Mouse (Mus musculus) right cerebral cortex, postnatal 14 days (tissue): ENCODE data around the gene Mtmr3.

Experiments
- DNase-seq: peaks from one replicate; pipeline ENCODE4 v3.0.0; 2022

The Mtmr3 gene

DNA sequence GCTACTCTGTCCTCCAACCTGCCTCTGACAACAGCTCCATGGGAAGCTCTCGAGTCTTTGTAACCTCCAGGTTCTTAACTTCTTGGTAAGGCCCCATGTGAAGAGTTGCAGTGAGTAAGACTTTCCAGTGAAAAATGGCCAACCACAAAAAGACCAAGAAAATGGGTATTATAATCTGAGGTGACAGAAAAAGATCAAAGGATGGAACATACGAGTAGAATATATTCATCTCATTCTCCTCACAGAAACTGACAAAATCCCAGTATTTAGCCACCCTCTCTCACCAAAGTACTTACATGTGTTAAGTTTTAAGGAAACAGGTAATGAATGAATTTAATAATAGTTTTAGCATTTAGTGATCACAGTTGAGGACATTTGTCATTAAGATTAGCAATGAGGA lies 88.2 kb downstream of the Mtmr3 start:
- DNase-seq, result no peak

DNA sequence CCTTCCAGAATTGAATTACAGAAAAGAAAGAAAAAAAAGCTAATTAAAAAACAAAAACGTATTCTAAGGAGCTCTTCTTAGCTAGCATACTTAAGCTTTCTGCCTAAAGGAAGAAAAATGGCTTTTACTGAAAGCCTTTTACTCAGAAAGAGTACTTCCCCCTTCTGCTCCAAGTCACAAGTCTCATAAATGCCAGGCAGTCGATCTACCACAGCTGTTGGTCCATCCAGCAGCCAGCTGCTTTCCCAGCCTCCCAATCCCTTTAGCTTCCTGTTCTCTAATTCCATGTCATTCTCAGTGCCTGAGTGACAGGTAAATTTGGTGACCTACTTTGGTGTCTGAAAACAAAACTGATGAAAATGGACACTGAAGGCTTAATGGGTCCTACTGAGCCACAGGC lies 92.5 kb downstream of the Mtmr3 start:
- DNase-seq, result no peak

DNA sequence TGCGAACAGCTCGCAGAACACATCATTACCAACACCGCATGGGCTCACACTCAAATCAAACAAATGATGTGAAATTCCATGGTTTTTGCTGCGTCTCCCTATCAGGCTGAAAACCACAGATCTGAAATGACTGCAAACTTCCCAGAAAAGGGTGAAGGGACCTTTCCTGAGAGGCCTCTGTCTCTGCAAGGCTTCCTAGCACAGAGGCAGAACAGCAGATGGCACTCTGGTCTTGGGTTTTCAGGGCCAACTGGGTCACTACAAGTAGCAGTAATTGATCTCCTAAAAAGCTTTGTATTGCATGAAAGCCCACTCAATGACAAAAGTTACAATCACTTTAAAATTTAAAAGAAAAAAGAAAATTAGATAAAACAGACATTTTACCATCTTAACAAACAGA lies 93.8 kb downstream of the Mtmr3 start:
- DNase-seq, result no peak

DNA sequence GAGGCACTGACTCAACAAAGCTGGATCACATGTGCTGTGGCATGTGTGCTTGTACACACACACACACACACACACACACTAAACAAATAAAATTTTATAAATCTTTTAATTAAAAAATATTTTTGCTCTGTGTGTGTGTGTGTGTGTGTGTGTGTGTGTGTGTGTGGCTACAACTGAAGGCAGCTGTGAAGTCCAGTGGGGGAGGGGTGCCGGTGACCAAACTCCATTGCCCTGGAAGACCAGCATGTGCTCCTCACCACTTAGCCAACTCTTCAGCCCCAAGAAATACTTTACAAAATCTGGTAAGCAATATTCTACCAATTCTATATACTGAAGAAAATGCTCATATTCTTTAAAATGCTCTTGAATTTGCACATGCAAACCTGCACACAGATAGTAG lies 94.4 kb downstream of the Mtmr3 start:
- DNase-seq, result no peak

DNA sequence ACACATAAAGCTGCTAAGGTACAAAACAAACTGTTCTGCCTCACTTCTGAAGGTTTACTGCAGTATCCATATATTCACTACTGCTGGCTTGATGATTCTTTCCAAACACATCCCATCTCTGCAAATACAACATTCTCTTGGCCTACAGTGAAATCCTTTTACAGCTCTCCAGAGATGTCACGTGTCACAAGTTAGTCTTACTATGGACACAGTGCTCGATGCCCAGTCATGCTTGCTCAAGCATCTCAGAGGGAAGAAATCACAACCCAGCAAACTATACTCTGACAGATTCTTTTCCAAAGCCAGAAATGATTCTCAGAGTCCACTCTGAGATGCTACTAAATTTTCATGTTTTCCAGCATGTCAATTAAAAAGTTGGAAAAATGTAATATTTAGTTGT lies 95.2 kb downstream of the Mtmr3 start:
- no peak for DNase-seq

DNA sequence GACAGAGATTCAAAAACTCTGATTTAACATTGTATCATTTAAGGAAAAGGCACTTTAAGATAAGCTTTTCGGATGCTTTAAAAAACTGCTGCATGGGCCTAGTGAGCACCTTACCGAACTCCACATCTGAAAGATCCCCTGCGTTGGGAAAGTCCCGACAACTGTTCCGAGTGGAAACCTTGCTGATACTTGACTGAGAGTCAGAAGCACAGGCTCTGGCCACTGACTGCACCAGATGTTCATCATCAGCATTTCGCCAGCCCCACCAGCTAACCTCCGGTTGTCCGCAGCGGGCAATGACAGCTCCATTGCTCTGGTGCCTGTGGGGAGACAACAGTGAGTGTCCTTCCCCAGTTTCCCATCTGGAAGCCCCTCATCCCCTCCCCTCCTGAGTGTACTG lies 95.9 kb downstream of the Mtmr3 start:
- no peak for DNase-seq

DNA sequence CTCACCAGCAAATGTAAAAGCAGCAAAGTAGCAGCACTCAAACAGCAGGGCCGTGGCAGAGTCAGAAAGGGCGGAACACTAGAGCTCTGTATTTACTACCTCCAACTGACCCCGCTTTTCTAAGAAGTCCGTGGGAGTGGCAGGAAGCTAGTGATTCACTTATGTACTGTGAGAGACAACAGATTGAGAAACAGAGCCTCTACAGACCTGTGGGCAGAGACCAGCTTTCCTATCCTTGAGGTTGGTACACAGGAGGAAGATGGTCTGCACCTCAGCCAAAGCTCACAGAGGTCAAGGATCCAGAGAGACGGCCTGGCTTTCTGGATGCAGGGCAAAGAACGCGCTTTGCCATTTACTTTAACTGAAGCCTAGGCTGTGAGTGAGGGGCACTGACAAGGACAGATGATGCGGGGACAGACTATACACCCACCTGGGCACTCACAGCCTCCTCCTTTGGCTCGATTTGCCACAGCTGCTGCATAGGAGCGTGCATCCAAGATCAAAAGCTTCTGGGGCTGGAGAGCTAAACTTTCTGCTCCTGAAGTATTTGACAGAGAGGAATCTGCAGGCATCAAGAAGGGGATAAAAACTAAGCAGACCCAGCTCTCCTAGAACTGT lies 97.1 kb downstream of the Mtmr3 start:
- DNase-seq, result no peak

DNA sequence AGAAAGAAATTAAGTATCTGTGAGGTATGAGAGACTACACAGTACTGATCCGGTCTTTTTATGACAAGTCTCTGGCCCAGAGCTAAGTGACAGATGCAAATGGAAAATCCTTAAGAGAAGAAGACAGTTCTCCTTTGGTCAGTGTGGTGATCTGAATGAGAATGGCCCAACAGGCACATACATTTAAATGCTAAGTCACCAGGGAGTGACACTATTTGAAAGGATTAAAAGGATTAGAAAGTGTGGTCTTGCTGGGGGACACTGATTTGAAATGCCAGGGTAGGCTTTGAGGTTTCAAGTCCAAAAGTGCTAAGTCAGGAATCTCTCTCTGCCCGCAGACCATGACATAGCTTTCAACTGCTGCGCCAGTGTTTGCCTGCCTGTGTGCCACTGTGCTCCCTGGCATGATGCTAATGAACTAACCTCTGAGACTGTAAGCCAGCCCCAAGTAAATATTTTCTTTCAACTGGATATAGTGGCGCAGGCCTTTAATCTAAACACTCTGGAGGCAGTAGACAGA lies 99.6 kb downstream of the Mtmr3 start:
- DNase-seq, result no peak

DNA sequence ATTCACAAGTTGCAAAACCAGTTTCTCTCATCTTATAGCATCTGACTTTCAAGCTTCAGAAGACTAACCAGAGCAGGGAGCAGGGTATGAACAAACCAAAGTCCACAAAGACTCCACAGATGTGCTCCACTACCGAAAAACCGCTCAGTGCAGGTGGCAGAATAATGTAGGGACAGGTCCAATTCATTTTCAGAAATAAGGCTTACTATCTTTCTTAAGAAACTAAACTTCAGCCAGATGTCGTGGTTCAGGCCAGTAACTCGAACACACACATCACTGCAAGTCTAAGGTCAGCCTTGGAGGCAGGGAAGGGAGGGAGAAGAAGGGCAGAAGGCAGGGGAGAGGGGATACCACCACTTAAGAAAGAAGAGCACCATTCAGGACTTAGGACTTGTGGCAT lies 105.5 kb downstream of the Mtmr3 start:
- DNase-seq, result no peak

DNA sequence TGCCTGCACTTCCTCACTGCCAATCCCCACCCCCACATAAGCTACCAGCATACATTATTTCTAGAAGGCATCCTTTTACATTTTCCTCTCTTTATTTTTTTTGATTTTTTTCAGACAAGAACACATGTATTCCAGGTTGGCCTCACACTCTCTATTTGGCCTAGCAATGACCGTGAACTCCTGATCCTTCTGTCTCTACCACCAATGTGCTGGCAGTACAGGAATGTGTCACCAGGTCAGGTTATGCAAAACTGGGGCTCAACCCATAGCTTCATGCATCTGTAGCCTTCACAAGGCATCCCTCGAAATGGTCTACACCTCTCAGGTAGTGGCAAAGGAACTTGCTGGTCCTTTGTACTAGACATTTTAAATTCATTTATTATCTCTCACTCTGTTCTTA lies 105.9 kb downstream of the Mtmr3 start:
- no peak for DNase-seq

DNA sequence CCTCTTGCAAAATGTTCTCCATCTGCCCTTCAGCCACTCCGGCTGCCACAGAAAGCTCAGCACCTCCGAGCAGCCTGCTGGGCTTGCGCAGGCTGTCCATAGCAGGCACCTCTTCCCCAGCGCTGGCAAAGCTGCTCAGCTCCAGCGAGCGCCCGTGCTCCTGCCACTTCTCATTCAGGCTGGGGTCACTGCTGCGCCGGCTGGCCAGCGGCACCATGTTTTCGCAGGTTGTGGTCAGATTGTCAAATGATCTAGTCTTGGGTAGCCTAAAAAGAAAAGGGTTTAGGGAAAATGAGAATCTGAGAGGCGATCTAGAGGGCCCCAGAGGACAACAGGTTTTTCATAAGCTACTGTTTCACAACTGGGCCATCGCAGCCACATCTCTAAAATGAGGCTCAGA lies 106.3 kb downstream of the Mtmr3 start:
- no peak for DNase-seq

DNA sequence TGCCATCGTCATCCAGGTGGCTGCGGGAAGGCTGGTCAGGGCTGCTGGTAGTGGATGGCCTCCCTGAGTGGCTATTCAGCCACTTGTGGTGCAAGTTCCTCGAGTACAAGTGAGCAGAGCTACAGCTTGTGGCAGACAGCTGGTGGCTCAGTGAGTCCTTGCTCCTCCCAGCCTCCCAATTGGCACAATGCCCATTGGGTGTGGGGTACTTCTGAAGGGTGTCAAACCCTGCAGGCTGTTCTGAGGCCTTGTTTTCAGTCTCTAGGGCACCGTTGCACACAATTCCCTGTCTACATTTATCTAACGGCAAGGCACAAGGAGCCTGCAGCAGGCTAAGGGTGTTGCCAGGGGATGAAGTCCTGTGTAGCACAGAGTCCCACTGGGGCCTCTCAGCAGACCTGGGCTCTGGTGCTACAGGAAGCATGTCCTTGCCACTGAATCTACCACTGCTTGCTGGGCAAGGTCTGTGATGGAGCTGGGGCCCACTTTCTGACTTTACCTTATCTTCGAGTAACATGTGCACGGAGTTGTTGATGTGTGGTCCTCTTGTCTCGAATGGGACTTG lies 107.2 kb downstream of the Mtmr3 start:
- no peak for DNase-seq

DNA sequence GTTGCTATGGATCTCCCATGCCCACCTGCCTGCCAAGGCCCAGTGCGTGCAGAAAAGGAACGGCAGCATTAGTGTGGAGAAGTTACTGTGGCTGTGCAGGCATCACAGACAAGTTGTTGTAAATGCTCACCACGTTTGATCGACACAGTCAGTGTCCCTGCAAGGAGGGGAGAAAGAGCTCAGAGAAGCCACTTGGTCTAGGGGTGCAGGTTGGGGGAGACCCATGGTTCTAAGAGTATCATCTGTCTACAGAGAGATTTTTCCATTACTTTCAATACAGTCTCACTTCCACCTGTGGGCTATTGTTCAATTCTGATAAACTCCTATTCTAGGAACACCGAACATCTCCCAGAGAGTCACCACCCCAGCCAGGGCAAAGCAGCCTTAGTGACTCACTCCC lies 110.1 kb downstream of the Mtmr3 start:
- no peak for DNase-seq

DNA sequence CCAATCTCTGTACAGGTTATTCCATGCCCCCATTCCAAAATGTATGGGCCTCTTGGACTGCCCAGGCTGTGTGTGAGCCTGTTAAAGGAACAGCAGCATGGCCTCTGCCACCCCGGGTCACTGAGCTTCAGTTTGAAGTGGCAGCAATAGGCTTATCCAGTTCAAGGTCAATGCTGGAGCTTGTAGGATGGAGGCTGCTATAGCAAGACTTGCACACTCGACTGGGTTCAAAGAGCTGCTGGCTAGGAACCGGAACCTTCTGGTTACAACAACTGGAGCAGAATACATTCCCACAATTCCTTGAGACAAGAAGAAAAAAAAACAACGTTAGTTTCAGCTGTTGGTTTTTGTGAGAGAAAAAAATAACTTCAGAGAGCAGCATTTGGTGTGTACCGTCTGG lies 112.0 kb downstream of the Mtmr3 start:
- DNase-seq, result no peak

DNA sequence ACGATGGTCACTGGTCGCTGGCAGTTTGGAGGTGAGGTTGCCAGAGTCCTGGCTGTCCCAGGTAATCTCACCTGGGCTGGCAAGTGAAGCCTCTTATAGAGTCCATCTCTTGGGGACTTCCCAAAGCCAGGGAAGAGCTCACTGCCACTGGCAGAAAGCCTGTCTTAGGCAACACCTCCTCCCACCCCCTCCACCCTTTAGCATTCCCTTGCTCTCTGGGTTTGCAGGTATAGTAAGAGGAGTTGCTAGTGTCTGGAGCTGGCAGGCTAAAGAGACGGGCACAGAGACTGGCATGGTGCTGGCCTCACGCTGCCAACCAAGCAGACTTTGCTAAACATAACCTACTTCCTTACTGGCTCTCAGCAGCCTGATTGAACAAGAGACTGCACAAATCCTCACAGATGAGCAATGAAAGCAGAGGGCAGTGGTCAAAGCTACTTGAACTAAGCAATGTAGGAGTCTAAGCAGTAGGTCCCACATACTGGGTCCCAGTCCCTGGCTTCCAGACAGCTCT lies 118.4 kb downstream of the Mtmr3 start:
- no peak for DNase-seq

DNA sequence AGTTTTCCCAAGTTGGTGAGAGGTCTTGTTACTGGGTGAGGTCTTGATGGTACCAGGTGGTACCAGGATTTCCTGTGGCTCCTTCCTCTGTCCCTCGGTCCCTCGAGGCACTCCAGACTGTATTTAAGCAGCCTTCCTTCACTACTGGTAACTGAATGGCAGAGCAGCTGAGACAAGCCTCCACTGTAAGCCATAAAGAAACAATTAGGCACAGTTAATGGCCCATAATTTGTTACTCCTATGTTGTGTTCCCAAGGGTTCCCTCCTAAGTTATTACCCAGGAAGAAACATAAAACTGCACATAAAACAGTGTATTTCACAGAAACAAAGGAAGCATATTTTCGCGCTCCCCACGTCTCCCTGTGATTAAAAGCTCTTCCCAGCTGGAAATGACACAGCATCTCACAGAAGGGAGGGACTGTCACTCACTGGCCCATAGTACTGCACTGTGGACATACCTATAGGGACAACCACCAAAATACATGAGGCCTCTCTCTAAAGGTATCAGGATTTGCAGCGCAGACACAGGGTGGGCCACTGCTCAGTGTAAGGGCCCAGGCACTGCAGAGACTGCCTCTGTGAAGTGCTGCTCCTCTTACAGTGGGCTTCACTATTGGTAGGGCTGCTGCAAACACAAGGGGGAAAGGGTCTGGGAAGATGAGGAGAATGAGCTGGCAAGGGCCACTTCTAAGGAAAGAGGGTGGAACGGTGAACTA lies 122.0 kb downstream of the Mtmr3 start:
- no peak for DNase-seq

DNA sequence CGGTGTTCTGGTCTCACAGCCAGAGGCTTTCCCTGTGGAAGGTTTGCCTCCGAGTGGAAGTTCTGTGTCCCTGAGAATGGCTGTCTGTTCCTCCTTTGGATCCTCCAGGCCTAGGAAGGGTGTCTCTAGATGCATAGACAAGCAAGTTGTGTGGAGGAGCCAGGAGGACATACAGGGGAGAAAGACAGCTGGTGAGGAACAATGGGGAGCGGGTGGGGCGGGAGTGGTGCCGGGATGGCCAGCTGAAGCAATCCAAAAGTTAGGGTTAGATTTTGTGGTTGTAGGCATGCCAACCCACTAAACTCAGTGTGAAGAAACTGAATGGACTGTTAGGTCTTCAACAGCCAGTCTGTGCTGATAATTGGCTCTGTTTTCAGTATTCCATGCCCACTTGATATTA lies 122.9 kb downstream of the Mtmr3 start:
- DNase-seq, result no peak

DNA sequence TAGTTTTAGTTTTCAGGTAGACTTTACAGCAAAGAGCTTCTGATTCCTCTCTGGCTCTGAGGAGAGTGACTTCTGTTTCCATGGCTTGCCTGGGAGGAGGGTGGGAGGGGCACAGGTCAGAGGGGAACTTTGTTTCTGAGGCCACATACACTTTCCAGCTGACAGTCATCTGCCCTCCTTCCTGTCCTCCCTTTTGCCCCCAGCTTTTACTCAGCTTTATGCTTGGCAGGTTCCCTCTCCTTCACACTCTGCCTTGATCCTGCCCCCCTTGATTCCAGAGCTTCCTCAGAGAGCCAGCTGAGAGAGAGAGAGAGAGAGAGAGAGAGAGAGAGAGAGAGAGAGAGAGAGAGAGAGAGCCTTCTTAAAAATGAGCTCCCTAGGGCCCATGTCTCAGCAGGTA lies 123.4 kb downstream of the Mtmr3 start:
- DNase-seq, result no peak

DNA sequence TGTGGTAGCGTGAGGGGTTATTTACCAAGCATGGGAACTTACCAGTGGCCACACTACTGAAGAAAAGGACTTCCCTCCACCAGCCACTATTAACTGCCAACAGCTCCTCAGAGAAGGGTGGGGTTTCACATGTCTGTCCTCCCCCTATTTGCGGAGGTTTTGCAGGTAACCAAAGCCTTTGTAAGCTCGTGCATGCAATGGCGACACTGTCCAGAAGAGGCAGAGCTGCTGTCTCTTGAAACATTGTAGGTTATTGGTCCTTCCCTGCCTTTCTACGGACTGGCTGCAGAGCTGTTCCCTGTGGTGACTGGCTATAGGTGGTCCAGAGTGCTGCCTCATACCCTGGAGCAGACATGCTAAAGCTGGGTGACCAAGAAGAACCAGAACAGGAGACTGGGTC lies 125.6 kb downstream of the Mtmr3 start:
- DNase-seq, result no peak

DNA sequence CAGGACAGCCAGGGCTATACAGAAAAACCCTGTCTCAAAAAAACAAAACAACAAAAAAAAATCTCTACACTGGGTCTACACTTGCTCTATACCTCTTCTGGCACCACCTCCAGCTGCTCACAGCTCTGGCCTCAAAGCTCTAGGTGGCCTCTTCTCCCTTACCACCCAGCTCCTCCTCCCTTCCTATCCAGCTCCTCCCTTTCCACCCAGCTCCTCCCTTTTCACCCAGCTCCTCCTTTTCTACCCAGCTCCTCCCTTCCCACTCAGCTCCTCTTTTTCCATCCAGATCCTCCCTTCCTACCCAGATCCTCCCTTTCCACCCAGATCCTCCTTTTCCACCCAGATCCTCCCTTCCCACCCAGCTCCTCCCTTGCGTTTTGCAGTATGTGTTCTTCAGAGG lies 127.2 kb downstream of the Mtmr3 start:
- no peak for DNase-seq

DNA sequence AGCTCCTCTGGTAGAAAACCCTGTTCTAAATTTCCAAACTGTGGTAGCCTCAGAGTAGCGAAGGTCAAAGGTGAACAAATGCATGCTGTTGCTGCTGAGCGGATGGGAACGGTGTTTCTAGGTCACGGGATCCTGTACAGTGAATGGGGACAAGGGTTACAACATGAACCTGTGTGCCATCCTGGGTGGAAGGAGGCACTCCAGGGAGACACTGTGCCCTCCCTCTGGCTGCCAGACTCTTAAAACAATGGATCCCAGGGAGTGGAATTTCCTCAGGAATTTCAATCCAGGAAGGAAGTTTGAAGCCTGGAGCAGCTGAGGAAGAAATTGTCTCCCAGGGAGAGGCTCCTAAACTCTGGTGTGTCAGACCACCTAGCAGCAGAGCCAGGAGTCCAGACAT lies 128.5 kb downstream of the Mtmr3 start:
- no peak for DNase-seq

DNA sequence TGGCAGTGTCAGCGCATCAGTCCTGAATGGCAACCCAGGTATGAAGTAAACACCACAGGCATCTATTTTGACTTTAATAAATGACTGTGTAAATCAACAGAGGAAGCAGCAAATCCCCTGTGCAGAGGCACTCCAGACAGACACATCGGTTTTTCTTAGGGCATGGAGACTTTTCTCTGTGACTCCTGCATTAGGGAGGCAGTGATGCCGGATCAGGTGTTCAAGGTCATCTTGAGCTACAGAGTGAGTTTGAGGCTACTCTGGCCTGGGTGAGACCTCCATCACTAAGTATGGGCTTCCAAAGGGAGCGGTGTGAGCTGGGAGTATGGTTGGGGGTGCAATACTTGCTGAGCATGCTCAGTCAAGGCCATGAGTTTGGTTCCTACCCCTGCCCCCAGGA lies 130.0 kb downstream of the Mtmr3 start:
- no peak for DNase-seq

DNA sequence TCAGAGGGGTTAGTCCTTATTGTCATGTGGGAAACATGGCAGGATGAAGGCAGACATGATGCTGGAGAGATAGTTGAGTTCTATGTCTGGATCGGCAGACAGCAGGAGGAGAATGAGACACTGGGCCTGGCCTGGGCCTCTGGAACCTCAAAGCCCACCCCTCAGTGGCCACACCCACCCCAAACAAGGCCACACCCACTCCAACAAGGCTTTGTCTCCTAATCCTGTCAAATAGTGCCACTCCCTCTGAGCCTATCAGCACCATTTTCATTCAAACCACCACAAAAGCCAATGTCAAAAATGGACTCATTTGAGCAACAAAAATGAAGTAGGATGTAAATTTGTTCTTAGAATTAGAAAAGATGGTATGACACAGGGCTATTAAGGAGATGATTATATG lies 130.5 kb downstream of the Mtmr3 start:
- DNase-seq, result no peak

DNA sequence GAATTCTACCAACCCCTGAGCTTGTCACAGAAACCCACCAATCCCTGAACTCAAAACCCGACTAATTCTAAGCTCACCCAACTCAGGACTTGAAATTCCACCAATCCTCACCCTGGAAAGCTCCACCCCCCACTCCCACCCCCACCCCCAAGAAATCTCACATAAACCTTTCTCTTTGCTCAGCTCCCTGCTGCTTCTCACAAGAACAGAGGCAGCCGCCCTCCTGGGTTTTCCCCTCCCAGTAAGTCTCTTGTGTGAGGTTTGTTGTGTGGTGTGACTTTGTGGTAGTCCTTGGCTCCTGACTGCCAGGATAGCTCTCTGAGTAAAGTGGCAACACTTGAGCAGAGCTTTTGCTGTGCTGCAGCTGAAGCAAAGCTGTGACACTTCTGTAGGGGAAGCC lies 131.8 kb downstream of the Mtmr3 start:
- DNase-seq, result no peak
